Mouse (Mus musculus): ENCODE data around the gene Hist1h4c. TPM values are rescaled to one million over a fixed set of nuclear protein-coding genes. Genes with fewer than 3 reads are reported as not detected.
"Not testable (repeated sequence)": the region's sequence is repeated elsewhere in the genome, so short reads cannot be mapped to it uniquely, and the experiment has no call there.

Gene Hist1h4c
- polyA plus RNA-seq, 1 experiment from 2014 or later, result 5.8 TPM

DNA sequence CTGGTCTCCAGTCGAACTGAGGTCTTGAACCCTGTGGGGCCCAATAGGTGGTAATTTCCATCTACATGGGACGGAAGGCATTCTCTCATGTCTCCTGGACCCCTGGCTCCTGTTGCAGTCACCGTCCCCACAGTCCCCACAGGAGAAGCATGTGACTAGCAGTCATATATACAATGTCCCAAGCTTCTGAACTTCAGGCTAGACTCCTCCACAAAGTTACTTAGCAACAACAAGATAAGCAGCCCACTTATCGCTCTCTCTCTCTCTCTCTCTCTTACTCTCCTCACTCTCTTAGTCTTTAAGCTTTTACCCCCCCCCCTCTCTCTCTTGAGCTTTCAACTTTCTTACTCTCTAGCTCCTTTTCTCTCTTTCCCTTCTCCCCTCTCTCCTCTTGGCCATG is 26.0 kb upstream of the Hist1h4c start:
- Histone ChIP-seq H3K27me3 (no peaks in the 10 kb centered on the region), H3K4me3 (replicated peaks) (no peak overlapping the region), H3K4me1 (replicated peaks) (no peaks in the 10 kb centered on the region), H3K4me2 (replicated peaks) (no peak overlapping the region), H3K9me3 (no peaks in the 10 kb centered on the region), H3K9ac (replicated peaks) (no peak overlapping the region), H3K36me3 (no peaks in the 10 kb centered on the region), H3K27ac (no peak overlapping the region)
- ATAC-seq, result no peak
- WGBS, result 84% methylated on average over 4 of the region's 4 CpGs

DNA sequence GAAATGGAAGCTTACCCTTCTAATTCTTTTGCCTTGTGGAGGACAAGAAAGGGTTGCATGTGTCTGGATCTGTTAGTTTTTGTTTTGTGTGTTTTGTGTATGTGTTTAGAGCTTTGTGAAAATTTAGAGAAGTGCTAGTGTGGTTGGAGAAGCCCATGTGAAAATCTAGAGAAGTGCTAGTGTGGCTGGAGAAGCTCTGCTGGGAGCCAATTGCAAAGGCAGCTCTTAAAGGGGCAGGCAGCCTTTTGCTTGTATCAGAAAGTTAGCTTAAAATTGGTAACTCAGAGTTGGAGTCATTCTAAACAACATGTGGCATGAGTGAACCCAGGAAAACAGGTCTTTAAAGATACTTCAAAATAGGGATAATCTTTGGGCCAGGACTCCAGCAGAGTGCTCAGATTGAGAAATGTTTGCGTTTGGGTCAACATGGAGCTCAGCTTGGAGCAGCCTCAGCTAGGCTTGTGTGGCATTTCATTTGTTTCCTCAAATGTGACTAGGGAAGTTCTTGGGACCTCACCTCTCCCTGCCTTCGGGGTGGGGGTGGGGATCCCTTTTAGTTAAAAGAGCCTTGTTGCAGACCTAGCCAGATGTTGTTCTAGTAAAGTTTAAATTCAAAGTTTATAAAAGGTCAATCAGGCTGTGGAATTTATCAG is 19.5 kb upstream of the Hist1h4c start:
- 19% methylated on average over 2 of the region's 2 CpGs for WGBS
- not testable (repeated sequence) for H3K27me3 ChIP-seq; H3K27ac ChIP-seq; H3K4me1 ChIP-seq (replicated peaks); H3K4me3 ChIP-seq (replicated peaks); H3K4me2 ChIP-seq (replicated peaks); ATAC-seq; H3K9me3 ChIP-seq; H3K9ac ChIP-seq (replicated peaks); H3K36me3 ChIP-seq

DNA sequence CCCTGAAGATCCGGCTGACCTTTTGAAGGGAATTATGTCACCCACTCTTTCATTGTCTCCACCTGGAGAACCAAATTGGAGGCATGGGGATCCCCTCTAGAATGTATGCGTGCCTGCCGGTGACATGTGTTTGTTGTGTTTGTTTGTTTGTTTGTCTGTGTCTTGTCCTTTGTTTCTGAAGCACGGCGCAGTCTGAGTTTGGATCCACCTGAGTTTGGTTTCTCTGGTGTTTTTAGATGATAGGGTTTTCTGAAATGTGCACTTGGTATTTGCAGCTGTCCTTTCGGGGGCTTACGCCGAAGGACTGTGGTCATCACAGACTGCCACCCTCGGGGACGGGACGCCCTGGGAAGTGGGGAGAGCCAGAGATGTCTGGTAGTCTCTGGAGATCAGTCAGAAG is 18.9 kb upstream of the Hist1h4c start:
- Histone ChIP-seq H3K4me1 (replicated peaks) (no peaks in the 10 kb centered on the region), H3K4me2 (replicated peaks) (no peak overlapping the region), H3K27me3 (no peaks in the 10 kb centered on the region), H3K36me3 (no peaks in the 10 kb centered on the region), H3K9ac (replicated peaks) (no peak overlapping the region), H3K9me3 (no peaks in the 10 kb centered on the region), H3K27ac (no peak overlapping the region), H3K4me3 (replicated peaks) (no peak overlapping the region)
- ATAC-seq, result no peak
- WGBS, result 62% methylated on average over 11 of the region's 11 CpGs

DNA sequence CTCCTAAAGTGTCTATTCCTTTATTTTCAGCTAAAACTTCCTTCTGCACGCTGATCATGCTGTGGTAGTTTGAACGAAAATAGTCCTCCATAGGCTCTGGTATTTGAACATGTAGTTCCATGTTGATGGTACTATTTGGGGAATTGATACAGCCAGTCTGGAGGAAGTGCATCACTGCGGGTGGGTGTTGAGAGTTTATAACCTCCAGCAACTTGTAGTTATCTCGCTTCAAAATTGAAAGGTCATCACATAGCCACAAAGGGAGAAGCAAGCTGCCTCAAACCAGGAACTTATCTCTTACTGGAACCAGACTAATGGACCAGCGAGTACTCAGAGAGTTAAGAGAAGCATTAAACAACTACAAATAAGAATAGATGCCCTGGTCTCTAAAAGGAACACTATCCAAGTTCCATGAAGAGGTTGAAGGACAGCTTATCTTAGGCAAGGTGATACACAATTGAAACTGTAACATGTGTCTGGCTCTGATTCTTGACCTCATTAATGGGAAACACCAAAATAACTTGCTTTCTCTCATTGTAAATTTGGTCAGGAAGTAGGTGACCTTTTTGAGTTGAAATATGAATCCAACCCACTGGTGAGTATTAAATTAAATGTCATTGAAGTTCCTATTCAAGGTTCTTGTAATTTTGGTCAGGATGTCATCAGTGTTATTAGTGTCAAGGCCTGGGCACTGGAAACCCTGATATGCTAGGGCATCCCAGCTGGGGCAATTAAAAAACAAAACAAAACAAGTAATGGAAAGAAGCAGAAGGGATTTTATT is 18.2 kb upstream of the Hist1h4c start:
- H3K4me3 ChIP-seq (replicated peaks), result no peak overlapping the region
- ATAC-seq, result no peak
- H3K27me3 ChIP-seq, result peaks cover 3% of the 10 kb centered on the region; the same call in 1 of the 2 replicates
- no peaks in the 10 kb centered on the region for H3K9me3 ChIP-seq
- H3K4me1 ChIP-seq (replicated peaks), result no peaks in the 10 kb centered on the region
- no peak overlapping the region for H3K4me2 ChIP-seq (replicated peaks)
- no peaks in the 10 kb centered on the region for H3K36me3 ChIP-seq
- H3K9ac ChIP-seq (replicated peaks), result no peak overlapping the region
- H3K27ac ChIP-seq, result no peak overlapping the region
- 88% methylated on average over 5 of the region's 5 CpGs for WGBS

DNA sequence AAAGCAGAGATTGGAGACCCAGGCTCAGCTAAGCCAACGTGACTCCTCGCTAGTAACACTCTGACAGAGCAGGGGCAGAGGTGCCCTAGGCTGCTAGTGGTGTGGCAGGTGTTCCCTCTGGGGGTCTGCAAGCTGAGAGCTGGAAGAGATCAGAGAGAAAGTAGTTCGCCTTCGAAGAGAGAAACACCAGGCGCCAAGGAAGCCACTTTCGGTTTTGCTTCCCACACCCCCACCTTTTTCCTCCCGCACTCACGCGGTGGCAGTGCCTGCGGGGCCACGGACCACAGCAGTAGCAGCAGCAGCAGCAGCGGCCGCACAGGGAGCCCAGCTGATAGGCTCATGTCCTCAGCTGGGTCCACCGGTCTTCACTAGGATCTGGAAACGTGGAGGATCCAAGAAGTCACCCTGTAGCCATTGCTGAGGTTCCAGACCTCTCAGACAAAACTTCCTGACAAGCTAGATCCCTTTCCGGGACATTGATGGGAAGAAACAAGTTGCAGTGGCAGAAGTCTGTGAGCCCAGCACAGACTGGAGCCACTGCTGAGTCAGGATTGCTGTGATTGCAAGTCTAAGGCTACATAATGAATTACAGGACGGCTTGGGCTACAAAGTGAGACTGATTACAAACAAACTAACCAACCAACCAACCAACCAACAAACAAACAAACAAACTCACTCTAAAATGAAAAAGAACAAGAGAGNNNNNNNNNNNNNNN is 12.3 kb upstream of the Hist1h4c start, which contains the start of gene Hfe:
Gene Hfe (minus strand): TSS at position 481 of the 716 bp plus-strand sequence.
- Histone ChIP-seq H3K9me3 (no peaks in the 10 kb centered on the region), H3K4me2 (replicated peaks) (peak within 1 kb of the TSS; percentile 57), H3K27ac (no peak within 1 kb of the TSS), H3K36me3 (no peaks in the 10 kb centered on the region), H3K9ac (replicated peaks) (peak within 1 kb of the TSS; percentile 61), H3K4me1 (replicated peaks) (peaks cover 11% of the 10 kb centered on the region), H3K4me3 (replicated peaks) (peak within 1 kb of the TSS; percentile 33), H3K27me3 (peaks cover 3% of the 10 kb centered on the region; the same call in 1 of the 2 replicates)
- ATAC-seq, result peak; percentile 70
- 6% methylated on average over 17 of the region's 17 CpGs for WGBS

DNA sequence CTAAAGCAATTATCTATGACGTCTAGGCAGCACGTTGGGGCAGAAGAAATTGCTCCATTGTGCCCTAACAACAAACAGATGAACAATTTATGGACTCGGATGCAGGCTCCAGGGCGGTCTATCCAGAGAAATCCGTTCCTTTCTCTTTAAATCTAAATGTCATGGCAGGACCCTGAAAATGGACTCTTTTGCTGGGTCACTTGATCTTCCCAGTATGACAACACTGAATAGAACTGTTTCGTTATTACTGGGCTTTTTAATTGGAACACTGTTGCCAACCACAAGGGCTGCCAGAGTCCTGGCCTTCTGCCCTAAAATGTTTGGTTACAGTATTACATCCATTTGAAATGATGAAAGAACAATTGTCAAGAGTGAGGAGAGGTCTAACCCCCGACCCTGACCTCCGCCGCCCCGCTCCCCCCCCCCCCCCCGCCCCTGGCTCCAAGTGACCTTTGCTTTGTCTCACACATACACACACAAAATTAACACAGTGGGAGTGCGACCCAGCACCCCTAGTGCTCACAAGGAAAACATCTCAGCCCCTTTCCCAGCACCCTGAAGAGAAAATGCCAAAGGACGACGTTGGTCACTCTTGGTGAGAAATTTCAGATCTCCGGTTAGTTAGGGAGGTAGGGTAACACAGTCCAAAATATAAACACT is 11.6 kb upstream of the Hist1h4c start:
- peaks cover 11% of the 10 kb centered on the region for H3K4me1 ChIP-seq (replicated peaks)
- H3K27me3 ChIP-seq, result peaks cover 3% of the 10 kb centered on the region; the same call in 1 of the 2 replicates
- ATAC-seq, result peak; percentile 24; the same call in 1 of the 2 replicates
- no peaks in the 10 kb centered on the region for H3K36me3 ChIP-seq
- H3K4me2 ChIP-seq (replicated peaks), result peak overlapping the region; percentile 57
- WGBS, result 21% methylated on average over 15 of the region's 15 CpGs
- H3K9me3 ChIP-seq, result no peaks in the 10 kb centered on the region
- no peak overlapping the region for H3K27ac ChIP-seq
- H3K4me3 ChIP-seq (replicated peaks), result peak overlapping the region; percentile 33
- peak overlapping the region; percentile 61 for H3K9ac ChIP-seq (replicated peaks)

DNA sequence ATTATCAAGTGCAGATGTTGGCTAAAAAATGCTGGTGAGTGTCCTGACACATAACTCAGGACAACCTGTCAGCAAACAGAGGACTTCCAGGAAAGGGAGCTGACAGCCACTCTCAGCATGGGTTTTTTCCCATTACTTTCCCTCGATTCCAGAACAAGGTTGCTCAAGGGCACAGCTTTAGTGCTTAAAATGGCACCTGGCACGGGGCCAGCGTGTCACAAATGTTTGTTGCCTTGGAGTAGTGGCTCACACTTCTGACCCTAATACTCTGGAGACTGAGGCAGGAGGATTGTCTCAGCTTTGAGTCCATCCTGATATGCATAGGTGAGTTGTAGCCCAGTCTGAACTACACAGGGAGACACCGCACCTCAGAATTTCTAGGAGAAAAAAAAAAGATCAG is 10.4 kb upstream of the Hist1h4c start:
- H3K4me1 ChIP-seq (replicated peaks), result peaks cover 11% of the 10 kb centered on the region
- no peak overlapping the region for H3K27ac ChIP-seq
- peaks cover 3% of the 10 kb centered on the region; the same call in 1 of the 2 replicates for H3K27me3 ChIP-seq
- no peak for ATAC-seq
- H3K4me3 ChIP-seq (replicated peaks), result no peak overlapping the region
- H3K4me2 ChIP-seq (replicated peaks), result no peak overlapping the region
- H3K9me3 ChIP-seq, result no peaks in the 10 kb centered on the region
- WGBS, result 73% methylated on average over 4 of the region's 4 CpGs
- H3K36me3 ChIP-seq, result no peaks in the 10 kb centered on the region
- H3K9ac ChIP-seq (replicated peaks), result no peak overlapping the region

DNA sequence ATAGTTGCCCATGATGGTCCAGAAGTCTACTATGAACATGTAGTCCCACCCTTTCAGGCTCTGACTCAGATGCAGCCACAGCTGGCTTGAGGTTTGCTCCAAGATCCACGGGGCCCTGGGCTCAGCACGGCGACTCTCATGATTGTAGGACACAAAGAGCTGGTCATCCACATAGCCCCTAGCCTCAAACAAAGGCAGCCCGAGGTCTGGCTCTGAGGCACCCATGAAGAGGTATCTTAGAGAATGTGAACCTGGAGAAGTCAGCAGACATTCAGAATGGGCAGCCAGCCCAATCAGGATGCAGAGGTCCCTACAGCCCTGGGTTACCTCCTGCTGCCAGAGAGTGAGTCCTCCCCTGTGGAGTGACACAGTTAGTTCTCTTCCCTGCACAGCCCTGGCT is 9.8 kb upstream of the Hist1h4c start:
- WGBS, result 81% methylated on average over 4 of the region's 4 CpGs
- Histone ChIP-seq H3K27ac (no peak overlapping the region), H3K4me3 (replicated peaks) (no peak overlapping the region), H3K9me3 (no peaks in the 10 kb centered on the region), H3K27me3 (peaks cover 3% of the 10 kb centered on the region; the same call in 1 of the 2 replicates), H3K4me2 (replicated peaks) (no peak overlapping the region), H3K36me3 (no peaks in the 10 kb centered on the region), H3K9ac (replicated peaks) (no peak overlapping the region), H3K4me1 (replicated peaks) (peaks cover 11% of the 10 kb centered on the region)
- ATAC-seq, result no peak

DNA sequence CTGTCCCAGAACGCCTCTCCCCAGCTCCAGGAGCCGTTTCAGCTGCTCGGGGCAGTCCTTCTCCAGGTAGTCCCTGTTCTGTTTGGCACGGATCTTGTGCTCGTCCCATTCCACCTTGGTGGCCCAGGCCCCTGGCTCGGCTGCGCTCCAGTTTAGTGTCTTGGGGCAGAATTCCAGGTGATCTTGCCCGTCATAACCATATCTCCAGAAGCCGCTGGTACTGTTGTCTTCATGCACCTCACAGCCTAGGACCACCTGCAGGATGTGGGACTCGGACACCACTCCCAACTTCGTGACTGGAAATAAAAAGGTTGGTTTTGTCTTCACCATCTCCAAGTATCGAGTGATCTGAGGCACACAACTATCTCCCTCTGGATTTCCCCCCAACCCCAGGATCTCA is 8.5 kb upstream of the Hist1h4c start:
- H3K36me3 ChIP-seq, result no peaks in the 10 kb centered on the region
- no peaks in the 10 kb centered on the region for H3K9me3 ChIP-seq
- 91% methylated on average over 12 of the region's 12 CpGs for WGBS
- H3K27me3 ChIP-seq, result no peaks in the 10 kb centered on the region
- no peak for ATAC-seq
- H3K27ac ChIP-seq, result no peak overlapping the region
- no peak overlapping the region for H3K4me2 ChIP-seq (replicated peaks)
- no peak overlapping the region for H3K4me3 ChIP-seq (replicated peaks)
- H3K9ac ChIP-seq (replicated peaks), result no peak overlapping the region
- H3K4me1 ChIP-seq (replicated peaks), result peaks cover 11% of the 10 kb centered on the region

DNA sequence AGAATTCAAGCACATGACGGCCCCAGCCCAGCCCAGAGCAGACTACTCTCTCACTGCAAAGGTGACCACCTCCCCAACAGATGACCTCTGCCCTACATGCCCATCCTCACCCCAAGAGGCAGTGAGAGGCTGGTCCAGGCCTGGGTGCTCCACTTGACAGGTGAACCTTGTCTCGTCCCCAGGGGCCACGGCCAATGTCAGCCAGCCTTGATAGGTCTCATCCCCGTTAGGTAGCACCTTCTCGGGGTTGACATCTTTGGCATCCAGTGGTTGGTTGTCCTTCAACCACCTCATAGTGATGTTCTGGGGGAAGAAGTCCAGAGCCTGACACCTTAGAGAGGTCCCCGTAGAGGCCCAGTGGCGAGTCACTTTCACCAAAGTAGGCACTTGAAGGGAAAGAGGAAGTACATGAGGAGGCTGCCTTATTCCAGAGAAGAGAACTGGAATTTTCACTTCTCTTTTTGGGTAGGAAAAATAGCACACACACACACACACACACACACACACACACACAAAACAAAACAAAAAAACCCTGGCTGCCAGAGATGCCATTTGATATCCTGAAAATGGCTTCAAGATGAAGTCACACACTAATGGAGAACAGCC is 7.6 kb upstream of the Hist1h4c start:
- WGBS, result 88% methylated on average over 7 of the region's 7 CpGs

DNA sequence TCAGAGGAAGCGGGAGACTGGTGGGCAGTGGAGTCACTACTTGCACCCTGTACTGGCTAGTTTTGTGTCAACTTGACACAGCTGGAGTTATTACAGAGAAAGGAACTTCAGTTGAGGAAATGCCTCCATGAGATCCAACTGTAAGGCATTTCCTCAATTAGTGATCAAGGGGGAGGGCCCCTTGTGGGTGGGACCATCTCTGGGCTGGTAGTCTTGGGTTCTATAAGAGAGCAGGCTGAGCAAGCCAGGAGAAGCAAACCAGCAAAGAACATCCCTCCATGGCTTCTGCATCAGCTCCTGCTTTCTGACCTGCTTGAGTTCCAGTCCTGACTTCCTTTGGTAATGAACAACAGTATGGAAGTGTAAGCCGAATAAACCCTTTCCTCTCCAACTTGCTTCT is 4.5 kb upstream of the Hist1h4c start:
- H3K4me1 ChIP-seq (replicated peaks); H3K27ac ChIP-seq; ATAC-seq; H3K4me2 ChIP-seq (replicated peaks); H3K27me3 ChIP-seq; H3K36me3 ChIP-seq; H3K9ac ChIP-seq (replicated peaks); H3K4me3 ChIP-seq (replicated peaks); H3K9me3 ChIP-seq: not testable (repeated sequence)
- WGBS, result 87% methylated on average over 2 of the region's 2 CpGs

More for the DNA sequence above, 7.6 kb upstream of the Hist1h4c start:
- H3K27me3 ChIP-seq, result no peaks in the 10 kb centered on the region
- H3K4me1 ChIP-seq (replicated peaks), result peaks cover 11% of the 10 kb centered on the region
- no peaks in the 10 kb centered on the region for H3K36me3 ChIP-seq
- H3K27ac ChIP-seq, result no peak overlapping the region
- H3K9me3 ChIP-seq, result no peaks in the 10 kb centered on the region
- no peak overlapping the region for H3K4me3 ChIP-seq (replicated peaks)
- no peak overlapping the region for H3K9ac ChIP-seq (replicated peaks)
- no peak overlapping the region for H3K4me2 ChIP-seq (replicated peaks)
- ATAC-seq, result no peak
